Mouse (Mus musculus): ENCODE data around the gene Cd177.

DNA sequence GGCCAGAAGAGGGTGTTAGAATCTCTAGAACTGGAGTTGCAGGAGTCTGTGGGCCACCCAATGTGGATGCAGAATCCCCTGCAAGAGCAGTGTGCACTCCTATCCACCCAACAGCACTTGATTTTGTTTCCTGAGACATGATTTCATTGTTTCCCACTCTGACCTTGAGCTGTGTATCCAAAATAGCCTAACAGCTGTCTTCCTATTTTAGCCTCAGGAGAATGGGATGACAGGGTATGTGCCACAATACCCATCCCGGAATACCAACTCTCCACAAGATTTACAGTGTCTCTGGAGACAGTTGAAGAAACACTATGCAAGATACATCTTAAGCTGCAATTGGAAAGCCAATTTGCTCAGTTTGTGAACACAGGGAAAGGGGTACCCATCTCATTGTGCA, 37.8 kb upstream of the Cd177 start:
- TF ChIP-seq POLR2A (IDR thresholded peaks at IDR 0.05; ENCODE audit: low read depth, low read length) (no peak), CTCF (IDR thresholded peaks at IDR 0.05; ENCODE audit: extremely low read depth, insufficient read depth, insufficient read length, insufficient replicate concordance) (no peak)
